Mouse (Mus musculus): ENCODE measurements at regions not wholly inside any gene's neighbourhood (a gene's known extent, or its start where the extent isn't known, plus 50 kb on each side); places are given as distances from the start of the nearest gene placed in this dataset.

GRCm38 (mm10) chr11:39794183-39794652 lies 900.8 kb downstream of the Mat2b start:
- DNase-seq (ENCODE audit: extremely low spot score, low spot score): peak; percentile 50

- DNase-seq (ENCODE audit: extremely low spot score, low spot score): no peak
These were observed 902.9 kb downstream of the Mat2b start for GRCm38 (mm10) chr11:39792112-39792511.

Data from neural tube, embryonic 10.5 days (tissue).